Mouse (Mus musculus): ENCODE measurements around the gene Skiv2l. TPM values are rescaled to one million over a fixed set of nuclear protein-coding genes. Genes with fewer than 3 reads are reported as not detected.
"Not testable (repeated sequence)": the region's sequence is repeated elsewhere in the genome, so short reads cannot be mapped to it uniquely, and the experiment has no call there.

Gene Skiv2l
- total RNA-seq, 2 experiments from 2014 or later: 19.0 to 24.6 TPM

DNA sequence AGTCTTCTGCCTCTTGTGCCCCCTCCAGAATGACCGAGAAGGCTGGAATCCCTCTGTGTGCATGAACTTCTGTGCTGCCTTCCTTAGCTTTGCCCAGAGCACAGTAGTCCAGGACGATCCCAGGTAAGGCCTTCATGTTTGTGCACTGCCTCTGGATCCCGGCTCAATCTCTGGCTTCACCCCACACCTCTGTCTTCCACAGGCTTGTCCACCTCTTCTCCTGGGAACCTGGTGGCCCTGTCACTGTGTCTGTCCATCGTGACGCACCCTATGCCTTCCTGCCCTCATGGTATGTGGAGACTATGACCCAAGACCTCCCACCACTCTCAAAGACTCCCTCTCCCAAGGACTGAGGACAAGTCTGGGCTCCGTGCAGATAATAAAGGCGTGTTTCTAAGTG, 11.2 kb downstream of the Skiv2l start:
- no peak overlapping the region for H3K4me3 ChIP-seq
- no peak overlapping the region for H3K27ac ChIP-seq
- intact Hi-C loops (cut with DNase I): loop anchor here (10.0 kb wide), 1 partner anchor 194 kb away; the partner anchor contains the start of genes Atf6b and Fkbpl
- no peak for DNase-seq
- TF ChIP-seq CTCF (IDR thresholded peaks at IDR 0.05): no peak

- peak overlapping the region; percentile 92 for H3K27ac ChIP-seq
- intact Hi-C loops (cut with DNase I): loop anchor here (10.0 kb wide), 1 partner anchor 193 kb away; the partner anchor contains the start of genes Atf6b and Fkbpl
- no peak for TF ChIP-seq CTCF (IDR thresholded peaks at IDR 0.05)
- peak overlapping the region; percentile 89 for H3K4me3 ChIP-seq
- peak; percentile 37 for DNase-seq
Observed at GRCm38 (mm10) chr17:34837464-34838324, 12.3 kb downstream of the Skiv2l start.

DNA sequence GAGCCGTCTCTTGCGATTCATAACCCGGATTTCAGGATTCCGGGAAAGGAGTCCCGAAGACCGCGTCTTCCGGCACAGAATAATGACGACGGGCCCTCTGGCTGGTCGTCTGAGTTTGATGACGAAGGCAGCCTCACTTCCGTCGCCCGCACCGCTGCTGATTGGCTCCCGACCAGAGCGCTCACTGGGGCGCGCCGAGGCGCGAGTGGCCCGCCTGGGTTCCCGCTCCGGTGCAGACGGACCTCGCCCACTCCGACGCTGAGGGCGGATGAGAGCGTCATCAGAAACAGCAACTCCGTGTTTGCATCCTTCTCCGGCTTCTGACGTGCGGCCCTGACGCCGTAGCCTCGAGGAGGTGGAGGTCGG, 13.2 kb downstream of the Skiv2l start, which contains the start of the genes Stk19 and Dxo:
TSS of gene Stk19 (minus strand) at position 90 of the 366 bp plus-strand sequence.
TSS of gene Dxo (plus strand) at position 164 of the 366 bp plus-strand sequence.
- no peak for TF ChIP-seq CTCF (IDR thresholded peaks at IDR 0.05)
- DNase-seq: peak; percentile 97
- Histone ChIP-seq H3K27ac (peak within 1 kb of the TSS; percentile 92), H3K4me3 (peak within 1 kb of the TSS; percentile 89)
- intact Hi-C loops (cut with DNase I): loop anchor here (10.0 kb wide), 1 partner anchor 192 kb away; the partner anchor contains the start of genes Atf6b and Fkbpl

DNA sequence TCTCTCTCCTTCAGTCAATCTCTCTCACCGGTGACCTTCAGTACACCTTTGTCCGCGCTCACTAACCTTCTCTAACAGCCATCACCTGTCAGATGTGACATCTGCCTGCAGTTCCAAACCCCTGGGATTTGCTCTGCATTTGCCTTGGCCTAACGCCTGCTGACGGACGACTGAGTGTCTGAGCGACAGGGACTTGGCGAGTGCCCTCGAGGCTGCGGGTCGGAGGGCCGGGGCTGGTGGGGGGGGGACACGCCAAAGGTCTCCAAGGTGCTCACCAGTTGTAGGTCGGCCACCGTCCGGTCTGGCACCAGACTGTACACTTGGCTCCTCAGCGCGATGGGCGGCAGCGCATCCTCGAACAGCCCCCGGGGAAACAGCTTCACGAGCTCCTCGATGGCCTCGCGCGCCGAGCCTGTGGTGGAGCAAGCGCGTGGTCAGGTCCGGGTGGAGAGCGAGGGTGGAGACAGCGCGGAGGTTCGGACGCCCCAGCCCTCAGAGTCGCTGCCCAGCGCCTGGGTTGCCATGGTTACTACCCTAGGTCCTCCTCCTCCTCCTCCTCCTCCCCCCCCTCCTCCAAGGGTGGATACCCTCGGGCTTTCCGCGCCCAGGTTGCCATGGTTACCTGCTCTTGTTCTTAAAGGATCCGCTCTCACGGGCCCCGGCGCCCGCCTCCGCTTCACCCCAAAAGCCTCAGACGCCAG, 13.7 kb downstream of the Skiv2l start:
- TF ChIP-seq CTCF (IDR thresholded peaks at IDR 0.05): no peak
- peak overlapping the region; percentile 92 for H3K27ac ChIP-seq
- peak overlapping the region; percentile 89 for H3K4me3 ChIP-seq
- intact Hi-C loops (cut with DNase I): loop anchor here (10.0 kb wide), 1 partner anchor 192 kb away; the partner anchor contains the start of genes Atf6b and Fkbpl
- no peak for DNase-seq

DNA sequence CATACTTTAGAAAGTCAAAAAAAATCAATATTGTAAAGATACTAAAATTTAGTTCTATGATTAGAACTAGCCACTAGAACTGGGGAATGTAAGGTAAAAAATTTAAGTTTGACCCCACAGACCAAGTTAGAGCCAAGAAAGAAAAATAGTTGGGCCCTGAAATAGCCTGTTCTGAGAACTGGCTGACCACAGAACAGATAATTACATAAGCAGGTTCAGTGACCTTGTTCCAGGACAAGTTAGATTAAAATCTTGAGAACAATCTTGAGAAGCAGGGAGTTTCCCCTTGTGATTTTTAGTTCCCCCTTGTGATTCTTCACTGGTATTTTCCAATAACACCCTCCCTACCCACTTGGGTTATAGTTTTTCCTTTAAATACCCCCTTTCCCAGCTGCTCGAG, 19.2 kb downstream of the Skiv2l start:
- H3K4me3 ChIP-seq, H3K27ac ChIP-seq, DNase-seq: not testable (repeated sequence)
- intact Hi-C loops (cut with DNase I): loop anchor here (10.0 kb wide), 1 partner anchor 186 kb away; the partner anchor contains the start of genes Atf6b and Fkbpl

GRCm38 (mm10) chr17:34814818-34815370, 35.1 kb downstream of the Skiv2l start:
- intact Hi-C loops (cut with DNase I): no loop called here
- DNase-seq: no peak
- no peak overlapping the region for H3K4me3 ChIP-seq
- no peak for TF ChIP-seq CTCF (IDR thresholded peaks at IDR 0.05)
- H3K27ac ChIP-seq: no peak overlapping the region

DNA sequence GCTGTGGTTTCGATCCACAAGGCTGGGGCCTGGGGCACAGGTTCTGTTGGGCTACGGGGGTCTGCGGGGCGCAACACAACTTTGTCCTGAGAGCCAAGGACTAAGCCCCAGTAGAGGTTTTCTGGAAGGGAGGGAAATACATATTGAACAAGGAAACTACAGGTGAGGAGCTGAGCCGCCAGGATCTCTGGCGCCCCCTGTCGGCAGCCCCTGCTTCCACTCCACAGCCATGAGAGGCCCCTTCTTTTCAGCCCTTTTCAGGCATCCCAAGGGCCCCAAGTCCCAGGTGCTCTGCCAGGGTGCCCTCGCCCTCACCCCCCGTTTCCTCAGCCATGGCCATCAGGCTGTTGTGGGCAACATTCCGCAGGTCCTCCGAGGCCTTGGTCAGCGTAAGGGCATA, 36.3 kb downstream of the Skiv2l start:
- H3K27ac ChIP-seq; intact Hi-C loops (cut with DNase I); H3K4me3 ChIP-seq: not testable (repeated sequence)
- peak; percentile 81 for TF ChIP-seq CTCF (IDR thresholded peaks at IDR 0.05)
- peak; percentile 55 for DNase-seq

GRCm38 (mm10) chr17:34811275-34811674, 38.7 kb downstream of the Skiv2l start:
- no peak overlapping the region for H3K4me3 ChIP-seq
- intact Hi-C loops (cut with DNase I): no loop called here

DNA sequence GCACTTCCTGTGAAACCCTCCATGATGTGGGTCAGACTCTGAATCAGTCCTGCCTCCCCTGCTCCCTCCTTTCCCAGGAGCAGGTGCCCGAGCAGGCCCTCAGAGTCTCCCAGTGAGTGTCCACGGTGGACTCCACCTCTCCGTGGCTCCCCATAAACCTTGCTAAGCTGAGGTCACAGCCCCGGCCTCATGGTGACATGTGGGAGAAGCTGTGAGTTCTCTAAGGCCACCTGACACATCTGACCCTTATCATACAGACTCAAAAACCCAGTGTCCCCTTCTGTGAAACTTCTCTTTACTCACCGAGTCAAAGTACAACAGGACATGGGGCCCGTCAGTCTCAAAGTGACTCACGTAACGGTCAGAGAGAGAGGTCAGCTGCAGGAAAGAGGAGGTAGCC, 39.2 kb downstream of the Skiv2l start:
- H3K27ac ChIP-seq; H3K4me3 ChIP-seq; DNase-seq; intact Hi-C loops (cut with DNase I): not testable (repeated sequence)

More at GRCm38 (mm10) chr17:34811275-34811674, 38.7 kb downstream of the Skiv2l start:
- no peak for TF ChIP-seq CTCF (IDR thresholded peaks at IDR 0.05)
- no peak overlapping the region for H3K27ac ChIP-seq
- DNase-seq: no peak

DNA sequence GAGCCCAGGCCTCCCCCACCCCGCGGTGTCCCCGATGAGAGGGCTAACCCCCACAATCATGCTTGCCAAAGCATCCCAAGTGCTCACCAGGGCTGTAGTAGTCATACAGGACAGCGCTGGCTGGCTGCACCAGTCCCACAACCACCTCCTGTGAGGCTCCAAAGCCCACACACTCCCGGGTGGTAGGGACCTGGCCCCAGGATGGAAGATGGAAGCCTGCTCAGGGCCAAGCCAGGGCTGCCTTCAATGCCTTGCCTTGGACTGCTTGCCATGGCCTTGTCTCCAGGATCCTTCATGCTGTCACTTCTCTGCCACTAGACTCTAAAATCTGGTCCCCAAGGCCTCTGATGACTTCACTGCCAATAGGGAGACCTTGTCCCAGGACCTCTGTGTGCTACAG, 39.6 kb downstream of the Skiv2l start:
- H3K4me3 ChIP-seq; DNase-seq; H3K27ac ChIP-seq; intact Hi-C loops (cut with DNase I): not testable (repeated sequence)

- no peak for TF ChIP-seq CTCF (IDR thresholded peaks at IDR 0.05)
- intact Hi-C loops (cut with DNase I): no loop called here
- H3K4me3 ChIP-seq: no peak overlapping the region
- DNase-seq: no peak
- H3K27ac ChIP-seq: no peak overlapping the region
Observed at GRCm38 (mm10) chr17:34808599-34809205, 41.3 kb downstream of the Skiv2l start.

GRCm38 (mm10) chr17:34807176-34807575, 42.8 kb downstream of the Skiv2l start:
- no peak overlapping the region for H3K4me3 ChIP-seq
- no peak for TF ChIP-seq CTCF (IDR thresholded peaks at IDR 0.05)
- intact Hi-C loops (cut with DNase I): no loop called here
- DNase-seq: no peak
- H3K27ac ChIP-seq: no peak overlapping the region

Measured in gastrocnemius, adult 2 months (tissue).